Mouse (Mus musculus): ENCODE data around the gene Magi1.

GRCm38 (mm10) chr6:94270001-94270400 is 13.7 kb downstream of the Magi1 start:
- TF ChIP-seq POLR2AphosphoS2 (IDR thresholded peaks at IDR 0.05; ENCODE audit: insufficient read length, low read depth) = no peak
- no peak for TF ChIP-seq POLR2A (IDR thresholded peaks at IDR 0.05; ENCODE audit: insufficient read length, low read depth)
- TF ChIP-seq MYOD1 (IDR thresholded peaks at IDR 0.05; ENCODE audit: control insufficient read depth in 1 of 3, insufficient read length in 2 of 3, low read depth in 2 of 3) = no peak
- no peak for TF ChIP-seq MAX (IDR thresholded peaks at IDR 0.05; ENCODE audit: low read depth)

Measured in myocyte (in vitro differentiated cells).